1 mouse cellular context compared by ENCODE assay signal in genomic region chr10:62600056-62600455, GRCm38 (mm10).
TF ChIP-seq lines count a peak whose summit lies in the region.

No protein-coding gene starts in this region.

TF ChIP-seq in MEL, 35 proteins besides CTCF, POLR2A, EP300 and RAD21 (continued from another document):
- no peak for TF ChIP-seq ELF1 (IDR thresholded peaks at IDR 0.05; ENCODE audit: low read depth, low read length)
- no peak for TF ChIP-seq NRF1 (IDR thresholded peaks at IDR 0.05; ENCODE audit: insufficient read depth, low read depth, low read length, poor library complexity, severe bottlenecking)
- no peak for TF ChIP-seq MAFK (IDR thresholded peaks at IDR 0.05; ENCODE audit: borderline replicate concordance, low read depth, low read length)
